ENCODE assay signal across 15 mouse cellular contexts in the genomic region with DNA sequence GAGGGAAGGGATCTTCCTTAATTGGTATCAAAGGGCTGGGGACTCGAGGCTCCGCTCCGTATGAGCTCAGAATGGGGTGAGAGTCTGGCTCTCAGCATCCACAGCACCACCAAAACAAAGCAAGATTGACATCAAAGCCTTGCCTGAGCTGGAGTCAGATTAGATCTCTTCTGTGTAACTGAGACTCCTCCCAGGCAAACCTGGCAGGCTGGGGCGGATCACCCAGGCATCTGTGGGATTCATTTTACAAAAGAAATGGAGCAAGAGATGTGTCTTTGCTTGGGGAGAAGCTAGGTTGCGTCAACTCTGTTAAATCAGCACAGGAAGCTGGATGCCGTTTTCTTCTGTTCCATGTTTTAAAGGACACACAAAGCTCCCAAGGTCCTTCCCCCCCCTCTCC. TPM values are rescaled to one million over a fixed set of nuclear protein-coding genes. Genes with fewer than 3 reads are reported as not detected.
DNase-seq lines count a peak whose midpoint lies in the region; ATAC-seq and TF ChIP-seq lines count a peak whose summit lies in the region.
"Had no signal": no experiment of that assay in that cellular context is flagged by ENCODE, and none has a peak within 500 bp of the region (broad histone marks: within the 10 kb centered on the region; RNA-seq: fewer than 3 reads in every experiment).

No protein-coding gene starts in this region.

- TF ChIP-seq CTCF in gastrocnemius, adult 2 months (IDR thresholded peaks at IDR 0.05): no peak
- no peak for TF ChIP-seq CTCF in midbrain, postnatal 0 days (IDR thresholded peaks at IDR 0.05)

- H3K36me3 ChIP-seq in midbrain, embryonic 11.5 days (ENCODE audit: control insufficient read depth, insufficient read depth, low read length): no peaks in the 10 kb centered on the region
- no peaks in the 10 kb centered on the region for H3K36me3 ChIP-seq in midbrain, postnatal 0 days (ENCODE audit: insufficient read depth, low read length)

- peak overlapping the region; percentile 43 for H3K27ac ChIP-seq in gastrocnemius, adult 2 months
- no peak overlapping the region for H3K27ac ChIP-seq in midbrain, embryonic 11.5 days (ENCODE audit: low read depth, low read length)
- no peak overlapping the region for H3K27ac ChIP-seq in midbrain, postnatal 0 days (ENCODE audit: low read depth, low read length)

- 0 out of 2 replicates have a peak, but pooled peaks cover 2% of the 10 kb centered on the region for H3K4me1 ChIP-seq in midbrain, embryonic 11.5 days (ENCODE audit: control insufficient read depth, insufficient read depth, low read length)
- H3K4me1 ChIP-seq in midbrain, postnatal 0 days (ENCODE audit: insufficient read depth, low read length): no peaks in the 10 kb centered on the region

- H3K4me3 ChIP-seq in gastrocnemius, adult 2 months: no peak overlapping the region
- no peak overlapping the region for H3K4me3 ChIP-seq in midbrain, embryonic 11.5 days (ENCODE audit: low read depth, low read length)
- no peak overlapping the region for H3K4me3 ChIP-seq in midbrain, postnatal 0 days (ENCODE audit: low read depth, low read length)

- H3K4me2 ChIP-seq in midbrain, embryonic 11.5 days: no peak overlapping the region
- no peak overlapping the region for H3K4me2 ChIP-seq in midbrain, postnatal 0 days (ENCODE audit: low read depth, low read length, poor library complexity, severe bottlenecking)

- intact Hi-C loops in gastrocnemius, adult 2 months (cut with DNase I): no loop called here

- 6% methylated on average over 6 of the region's 6 CpGs for WGBS in midbrain, embryonic 11.5 days
- 7% methylated on average over 6 of the region's 6 CpGs for WGBS in midbrain, postnatal 0 days

- H3K9me3 ChIP-seq in midbrain, embryonic 11.5 days (ENCODE audit: control insufficient read depth, low read length): no peaks in the 10 kb centered on the region
- no peaks in the 10 kb centered on the region for H3K9me3 ChIP-seq in midbrain, postnatal 0 days (ENCODE audit: low read length)

- H3K9ac ChIP-seq in midbrain, embryonic 11.5 days (ENCODE audit: low read length): no peak overlapping the region
- H3K9ac ChIP-seq in midbrain, postnatal 0 days (replicated peaks; ENCODE audit: low read length, poor library complexity, severe bottlenecking): no peak overlapping the region

- no peak for ATAC-seq in midbrain, embryonic 11.5 days (ENCODE audit: low FRiP score)
- ATAC-seq in midbrain, postnatal 0 days (ENCODE audit: low FRiP score): no peak

- no peaks in the 10 kb centered on the region for H3K27me3 ChIP-seq in midbrain, embryonic 11.5 days (ENCODE audit: control insufficient read depth, insufficient read depth, low read length)
- no peaks in the 10 kb centered on the region for H3K27me3 ChIP-seq in midbrain, postnatal 0 days (ENCODE audit: insufficient read depth, low read length)

- peak; percentile 41 for DNase-seq in gastrocnemius, adult 2 months
- no peak for DNase-seq in gastrocnemius, postnatal 4 days (ENCODE audit: low spot score in 2 of 2)
- peak; percentile 87 for DNase-seq in midbrain, embryonic 11.5 days (ENCODE audit: low spot score, missing footprints)
- no peak for DNase-seq in midbrain, postnatal 0 days (ENCODE audit: low spot score)
- peak; percentile 52 for DNase-seq in R1 (ENCODE audit: low read depth, low spot score)
- DNase-seq in heart, adult 9 months (ENCODE audit: low spot score in 2 of 2): peak; percentile 43 to 70
- no peak for DNase-seq in cerebellum, adult 9-10 months
- DNase-seq in frontal cortex, postnatal 25 days (ENCODE audit: low spot score in 2 of 2): no peak
- DNase-seq: adrenal gland, adult 8-10 months; B cell, adult 2 months; thymus, adult 18-20 months had no signal

RNA-seq across cellular contexts. Expression of gene 2610528J11Rik, which starts 17.7 kb away (rescaled TPM):
- not detected for total RNA-seq in gastrocnemius, adult 2 months (2021)
- not detected for total RNA-seq in gastrocnemius, postnatal 4 days (2021)
- 0.42 and 0.46 TPM in 2 replicates for polyA plus RNA-seq in midbrain, embryonic 11.5 days (2014; fragmentation: Nextera tagmentation; extraction: Ambion mirVana)
- total RNA-seq in midbrain, postnatal 0 days (2014; rRNA removed): not detected in 2 replicates
- polyA plus RNA-seq in midbrain, postnatal 0 days (2015; fragmentation: Nextera tagmentation; extraction: Ambion mirVana): not detected in 2 replicates
- total RNA-seq: adrenal gland, adult 8-10 months; left cerebral cortex, adult 18-20 months; megakaryocyte, adult 5-6 weeks had no signal
- polyA plus RNA-seq: heart, embryonic 14.5 days had no signal

RNA-seq across cellular contexts. Expression of gene Tie1, which starts 19.2 kb away (rescaled TPM):
- total RNA-seq in gastrocnemius, adult 2 months (2021): 10 to 100 TPM; 12.6 to 18.5 TPM
- total RNA-seq in gastrocnemius, postnatal 4 days (2021): 10 to 100 TPM; 41.5 to 44.1 TPM
- 9.1 and 9.5 TPM in 2 replicates for polyA plus RNA-seq in midbrain, embryonic 11.5 days (2014; fragmentation: Nextera tagmentation; extraction: Ambion mirVana)
- total RNA-seq in midbrain, postnatal 0 days (2014; rRNA removed): 15.7 and 17.2 TPM in 2 replicates
- polyA plus RNA-seq in midbrain, postnatal 0 days (2015; fragmentation: Nextera tagmentation; extraction: Ambion mirVana): 9.9 and 10.3 TPM in 2 replicates

RNA-seq across cellular contexts. Expression of gene Tmem125, which starts 34.8 kb away (rescaled TPM):
- total RNA-seq in gastrocnemius, adult 2 months (2021): not detected
- total RNA-seq in gastrocnemius, postnatal 4 days (2021): under 1 TPM in 1 of 2 experiments, not detected in 1; 0.67 TPM
- 0.11 and 0.22 TPM in 2 replicates for polyA plus RNA-seq in midbrain, embryonic 11.5 days (2014; fragmentation: Nextera tagmentation; extraction: Ambion mirVana)
- total RNA-seq in midbrain, postnatal 0 days (2014; rRNA removed): 0.19 and 0.22 TPM in 2 replicates
- polyA plus RNA-seq in midbrain, postnatal 0 days (2015; fragmentation: Nextera tagmentation; extraction: Ambion mirVana): 0.14 and 0.23 TPM in 2 replicates
- total RNA-seq: adrenal gland, adult 8-10 months had no signal

RNA-seq across cellular contexts. Expression of gene Mpl, which starts 51.7 kb away (rescaled TPM):
- total RNA-seq in gastrocnemius, adult 2 months (2021): not detected
- total RNA-seq in gastrocnemius, postnatal 4 days (2021): under 1 TPM in 1 of 2 experiments, not detected in 1; 0.10 TPM
- polyA plus RNA-seq in midbrain, embryonic 11.5 days (2014; fragmentation: Nextera tagmentation; extraction: Ambion mirVana): 1.4 and 1.6 TPM in 2 replicates
- total RNA-seq in midbrain, postnatal 0 days (2014; rRNA removed): 0.11 TPM in 1 of 2 replicates, not detected in the other
- polyA plus RNA-seq in midbrain, postnatal 0 days (2015; fragmentation: Nextera tagmentation; extraction: Ambion mirVana): 0.11 and 0.15 TPM in 2 replicates
- total RNA-seq: liver, adult 2 months had no signal
- polyA plus RNA-seq: liver, adult 2 months had no signal

Comparison
In these comparisons a context has a peak if more than half of its experiments do, and no peak if none do; other contexts are left out.
1. DNase-seq: peak in gastrocnemius, adult 2 months (single experiment), midbrain, embryonic 11.5 days (single experiment), R1 (single experiment) and heart, adult 9 months (2 of 2); none in gastrocnemius, postnatal 4 days (0 of 2), midbrain, postnatal 0 days (single experiment), cerebellum, adult 9-10 months (single experiment) and frontal cortex, postnatal 25 days (0 of 2).